Comparison of ENCODE assay signal across 21 mouse cellular contexts in the genomic region with DNA sequence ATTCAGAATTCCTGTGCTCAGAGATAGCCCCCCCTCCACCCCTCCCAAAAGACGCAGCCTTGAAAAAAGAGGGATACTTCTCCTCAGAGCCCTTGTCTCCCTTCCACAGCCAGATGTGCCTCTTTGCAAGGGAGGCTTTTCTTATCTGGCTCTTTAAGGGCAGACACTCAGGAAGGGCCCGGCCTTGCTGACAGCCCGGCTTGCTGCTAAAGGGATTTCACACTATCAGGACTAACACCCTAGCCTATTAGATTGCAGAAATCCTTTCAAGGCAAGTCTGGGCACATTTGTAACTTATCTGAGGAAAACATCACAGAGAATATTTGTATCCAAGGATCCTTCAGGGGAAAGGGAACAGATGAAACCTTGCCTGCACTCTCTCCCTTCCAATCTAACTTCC.
DNase-seq lines count a peak whose midpoint lies in the region; ATAC-seq lines count a peak whose summit lies in the region.
"Had no signal": no experiment of that assay in that cellular context is flagged by ENCODE, and none has a peak within 500 bp of the region (broad histone marks: within the 10 kb centered on the region; RNA-seq: fewer than 3 reads in every experiment).

No protein-coding gene starts in this region.

- no peak for ATAC-seq in midbrain, embryonic 11.5 days (ENCODE audit: low FRiP score)
- no peak for ATAC-seq in midbrain, embryonic 12.5 days (ENCODE audit: low FRiP score, low read depth)
- ATAC-seq in midbrain, embryonic 16.5 days = no peak
- ATAC-seq: forebrain, embryonic 16.5 days; hindbrain, postnatal 0 days had no signal

- no peak overlapping the region for H3K4me3 ChIP-seq in midbrain, embryonic 11.5 days (ENCODE audit: low read depth, low read length)
- no peak overlapping the region for H3K4me3 ChIP-seq in midbrain, embryonic 10.5 days
- H3K4me3 ChIP-seq in midbrain, embryonic 12.5 days = no peak overlapping the region
- no peak overlapping the region for H3K4me3 ChIP-seq in midbrain, embryonic 16.5 days (ENCODE audit: low read depth, low read length)
- H3K4me3 ChIP-seq: embryonic facial prominence, embryonic 12.5 days; forebrain, embryonic 12.5 days; heart, embryonic 12.5 days; hindbrain, embryonic 13.5 days had no signal

- peak; percentile 83 for DNase-seq in midbrain, embryonic 11.5 days (ENCODE audit: low spot score, missing footprints)
- DNase-seq in midbrain, embryonic 10.5 days (ENCODE audit: low spot score) = no peak
- DNase-seq in fat pad, adult 2 months (ENCODE audit: extremely low read depth, low read depth, low spot score) = peak; percentile 23
- DNase-seq in urinary bladder, postnatal 36 days (ENCODE audit: low spot score in 2 of 2) = no peak
- no peak for DNase-seq in urinary bladder, postnatal 10 days (ENCODE audit: low spot score)
- DNase-seq: adrenal gland, adult 8-10 months; adrenal gland, postnatal 36 days; cerebellum, adult 11 months; cerebellum, adult 9-10 months; cerebellum, postnatal 25 days; gastrocnemius, postnatal 14 days; heart, postnatal 14 days had no signal

- H3K36me3 ChIP-seq in midbrain, embryonic 11.5 days (ENCODE audit: control insufficient read depth, insufficient read depth, low read length) = no peaks in the 10 kb centered on the region
- H3K36me3 ChIP-seq in midbrain, embryonic 10.5 days = no peaks in the 10 kb centered on the region
- no peaks in the 10 kb centered on the region for H3K36me3 ChIP-seq in midbrain, embryonic 12.5 days
- H3K36me3 ChIP-seq in midbrain, embryonic 16.5 days (ENCODE audit: control insufficient read depth, insufficient read depth, low read length) = no peaks in the 10 kb centered on the region
- H3K36me3 ChIP-seq: embryonic facial prominence, embryonic 12.5 days; forebrain, embryonic 12.5 days; G1E; heart, embryonic 12.5 days; hindbrain, embryonic 13.5 days had no signal

- no peaks in the 10 kb centered on the region for H3K27me3 ChIP-seq in midbrain, embryonic 11.5 days (ENCODE audit: control insufficient read depth, insufficient read depth, low read length)
- H3K27me3 ChIP-seq in midbrain, embryonic 10.5 days (ENCODE audit: low read depth, poor library complexity, severe bottlenecking) = no peaks in the 10 kb centered on the region; the same call in none of the 2 replicates
- H3K27me3 ChIP-seq in midbrain, embryonic 12.5 days = peaks cover 6% of the 10 kb centered on the region; the same call in 1 of the 2 replicates
- no peaks in the 10 kb centered on the region for H3K27me3 ChIP-seq in midbrain, embryonic 16.5 days (ENCODE audit: control insufficient read depth, insufficient read depth, low read depth, low read length)
- H3K27me3 ChIP-seq: embryonic facial prominence, embryonic 12.5 days had no signal

- 25% methylated on average over 3 of the region's 3 CpGs for WGBS in midbrain, embryonic 11.5 days
- WGBS in midbrain, embryonic 10.5 days = 41% methylated on average over 3 of the region's 3 CpGs
- WGBS in midbrain, embryonic 12.5 days = 32% methylated on average over 3 of the region's 3 CpGs
- 21% methylated on average over 3 of the region's 3 CpGs for WGBS in midbrain, embryonic 16.5 days

- H3K27ac ChIP-seq in midbrain, embryonic 11.5 days (ENCODE audit: low read depth, low read length) = no peak overlapping the region
- H3K27ac ChIP-seq in midbrain, embryonic 10.5 days (replicated peaks) = no peak overlapping the region
- H3K27ac ChIP-seq in midbrain, embryonic 12.5 days (replicated peaks) = 0 out of 2 replicates have a peak overlapping the region, but pooled peaks have one; percentile 39
- peak overlapping the region; percentile 42; the same call in 1 of the 2 replicates for H3K27ac ChIP-seq in midbrain, embryonic 16.5 days (ENCODE audit: low read length)
- H3K27ac ChIP-seq: embryonic facial prominence, embryonic 12.5 days; forebrain, embryonic 12.5 days; hindbrain, embryonic 13.5 days; hindbrain, postnatal 0 days had no signal

- H3K9me3 ChIP-seq in midbrain, embryonic 11.5 days (ENCODE audit: control insufficient read depth, low read length) = no peaks in the 10 kb centered on the region
- H3K9me3 ChIP-seq in midbrain, embryonic 10.5 days (replicated peaks) = no peaks in the 10 kb centered on the region
- no peaks in the 10 kb centered on the region for H3K9me3 ChIP-seq in midbrain, embryonic 12.5 days
- no peaks in the 10 kb centered on the region for H3K9me3 ChIP-seq in midbrain, embryonic 16.5 days (replicated peaks; ENCODE audit: control insufficient read depth, low read length, poor library complexity, severe bottlenecking)
- H3K9me3 ChIP-seq: embryonic facial prominence, embryonic 12.5 days; forebrain, embryonic 12.5 days; heart, embryonic 12.5 days; hindbrain, embryonic 13.5 days had no signal

- no peak overlapping the region for H3K4me2 ChIP-seq in midbrain, embryonic 11.5 days
- no peak overlapping the region for H3K4me2 ChIP-seq in midbrain, embryonic 12.5 days (replicated peaks)
- no peak overlapping the region for H3K4me2 ChIP-seq in midbrain, embryonic 16.5 days (ENCODE audit: low read length)
- H3K4me2 ChIP-seq: embryonic facial prominence, embryonic 12.5 days; forebrain, embryonic 12.5 days; heart, embryonic 12.5 days; hindbrain, embryonic 13.5 days had no signal

- peaks cover 4% of the 10 kb centered on the region; the same call in 1 of the 2 replicates for H3K4me1 ChIP-seq in midbrain, embryonic 11.5 days (ENCODE audit: control insufficient read depth, insufficient read depth, low read length)
- H3K4me1 ChIP-seq in midbrain, embryonic 10.5 days = peaks cover 28% of the 10 kb centered on the region
- H3K4me1 ChIP-seq in midbrain, embryonic 12.5 days = peaks cover 22% of the 10 kb centered on the region
- peaks cover 26% of the 10 kb centered on the region for H3K4me1 ChIP-seq in midbrain, embryonic 16.5 days (ENCODE audit: control insufficient read depth, insufficient read depth, low read length)
- H3K4me1 ChIP-seq: embryonic facial prominence, embryonic 12.5 days had no signal

- H3K9ac ChIP-seq in midbrain, embryonic 11.5 days (ENCODE audit: low read length) = no peak overlapping the region
- H3K9ac ChIP-seq in midbrain, embryonic 12.5 days (replicated peaks) = no peak overlapping the region
- 0 out of 2 replicates have a peak overlapping the region, but pooled peaks have one; percentile 25 for H3K9ac ChIP-seq in midbrain, embryonic 16.5 days (ENCODE audit: low read depth, low read length)
- H3K9ac ChIP-seq: embryonic facial prominence, embryonic 12.5 days; forebrain, embryonic 12.5 days; heart, embryonic 12.5 days; hindbrain, embryonic 13.5 days had no signal

Comparison
In these comparisons a context has a peak if more than half of its experiments do, and no peak if none do; other contexts are left out.
1. DNase-seq: peak in midbrain, embryonic 11.5 days (single experiment) and fat pad, adult 2 months (single experiment); none in midbrain, embryonic 10.5 days (single experiment), urinary bladder, postnatal 36 days (0 of 2) and urinary bladder, postnatal 10 days (single experiment).
2. H3K27ac ChIP-seq: peak in midbrain, embryonic 12.5 days (single experiment) and midbrain, embryonic 16.5 days (single experiment); none in midbrain, embryonic 11.5 days (single experiment) and midbrain, embryonic 10.5 days (single experiment).